In the genomic region with DNA sequence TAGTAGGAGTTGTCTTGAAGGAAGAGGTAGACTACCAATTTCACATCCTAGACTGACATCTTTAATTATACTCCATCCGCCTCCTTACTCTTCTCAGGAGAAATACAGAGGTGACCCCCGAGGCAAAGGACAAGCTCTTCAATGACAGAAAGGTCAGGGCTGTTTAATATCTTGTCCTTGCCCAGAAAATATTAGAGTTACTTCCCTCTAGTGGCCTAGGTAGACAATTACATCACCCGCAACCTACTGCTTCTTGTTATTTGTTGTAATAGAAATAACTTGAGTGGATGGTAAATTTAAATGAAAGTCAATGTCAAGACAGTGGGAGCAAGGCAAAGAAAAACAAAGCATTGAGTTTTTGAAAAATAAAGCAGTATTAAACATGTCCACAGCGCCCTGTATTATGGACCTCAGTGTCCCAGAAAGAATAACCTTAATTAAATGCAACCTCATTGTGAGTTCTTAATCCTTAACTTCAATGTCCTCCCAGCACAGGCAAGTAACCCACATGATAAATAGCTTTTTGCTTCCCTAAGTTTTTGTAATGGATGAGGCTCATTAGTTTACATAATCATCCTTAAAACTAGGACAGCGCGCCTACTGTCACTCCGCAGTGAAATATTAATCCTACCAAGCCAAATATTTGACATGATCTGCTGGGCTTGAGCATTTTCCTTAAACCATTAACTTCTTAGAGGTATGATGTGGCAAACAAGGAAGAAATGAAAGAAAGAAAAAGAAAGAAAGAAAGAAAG, we compare ENCODE assay signal across 11 mouse cellular contexts.
A peak's percentile ranks its signal among the peaks of the same experiment; 100 is the strongest.
DNase-seq lines count a peak whose midpoint lies in the region; ATAC-seq and TF ChIP-seq lines count a peak whose summit lies in the region.
"Had no signal": no experiment of that assay in that cellular context is flagged by ENCODE, and none has a peak within 500 bp of the region (broad histone marks: within the 10 kb centered on the region; RNA-seq: fewer than 3 reads in every experiment).

No protein-coding gene starts in this region.

- no peak overlapping the region for H3K4me3 ChIP-seq in hindbrain, postnatal 0 days (ENCODE audit: low read length)
- H3K4me3 ChIP-seq in hindbrain, embryonic 11.5 days (ENCODE audit: low read depth, low read length) = no peak overlapping the region
- no peak overlapping the region for H3K4me3 ChIP-seq in lung, adult 2 months (replicated peaks; ENCODE audit: extremely low read depth, low read depth, low read length)
- no peak overlapping the region for H3K4me3 ChIP-seq in stomach, postnatal 0 days (ENCODE audit: low read depth, low read length)
- H3K4me3 ChIP-seq in forebrain, embryonic 14.5 days (ENCODE audit: low read depth, low read length) = no peak overlapping the region
- H3K4me3 ChIP-seq: midbrain, embryonic 15.5 days; neural tube, embryonic 13.5 days had no signal

- no peaks in the 10 kb centered on the region for H3K27me3 ChIP-seq in hindbrain, postnatal 0 days (ENCODE audit: insufficient read depth, low read length)
- H3K27me3 ChIP-seq in hindbrain, embryonic 11.5 days (ENCODE audit: control insufficient read depth, insufficient read depth, low read length) = no peaks in the 10 kb centered on the region
- no peaks in the 10 kb centered on the region for H3K27me3 ChIP-seq in Patski
- H3K27me3 ChIP-seq in stomach, postnatal 0 days (ENCODE audit: control insufficient read depth, insufficient read depth, low read length) = no peaks in the 10 kb centered on the region
- H3K27me3 ChIP-seq in forebrain, embryonic 14.5 days (replicated peaks; ENCODE audit: control insufficient read depth, insufficient read depth, low read length) = no peaks in the 10 kb centered on the region
- H3K27me3 ChIP-seq: midbrain, embryonic 15.5 days; neural tube, embryonic 13.5 days had no signal

- no peak overlapping the region for H3K4me2 ChIP-seq in hindbrain, postnatal 0 days (ENCODE audit: low read depth, low read length)
- H3K4me2 ChIP-seq in hindbrain, embryonic 11.5 days (replicated peaks; ENCODE audit: low read depth, low read length) = no peak overlapping the region
- no peak overlapping the region for H3K4me2 ChIP-seq in stomach, postnatal 0 days (replicated peaks; ENCODE audit: low read depth)
- no peak overlapping the region for H3K4me2 ChIP-seq in forebrain, embryonic 14.5 days (ENCODE audit: low read length)
- H3K4me2 ChIP-seq: midbrain, embryonic 15.5 days; neural tube, embryonic 13.5 days had no signal

- 81% methylated on average over 7 of the region's 7 CpGs for WGBS in hindbrain, postnatal 0 days
- WGBS in hindbrain, embryonic 11.5 days = 83% methylated on average over 7 of the region's 7 CpGs
- WGBS in lung, adult 2 months = 86% methylated on average over 7 of the region's 7 CpGs
- 75% methylated on average over 7 of the region's 7 CpGs for WGBS in stomach, postnatal 0 days
- WGBS in forebrain, embryonic 14.5 days = 88% methylated on average over 7 of the region's 7 CpGs

- no peak for TF ChIP-seq POLR2A in lung, adult 2 months (IDR thresholded peaks at IDR 0.05; ENCODE audit: borderline replicate concordance, extremely low read depth, low read depth, low read length)

- CTCF ChIA-PET in Patski (lab: Charles Lee) = interaction anchor here (0.9 to 1.3 kb wide), 3 partner anchors 15 to 153 kb away, joined by 3 read pairs; no protein-coding TSS in a partner anchor

- peak; percentile 18 for DNase-seq in hindbrain, postnatal 0 days (ENCODE audit: low spot score)
- DNase-seq in hindbrain, embryonic 11.5 days (ENCODE audit: low spot score) = no peak
- no peak for DNase-seq in lung, adult 2 months
- no peak for DNase-seq in lung, postnatal 10 days
- no peak for DNase-seq in Patski (ENCODE audit: low read depth, low spot score)
- no peak for DNase-seq in stomach, postnatal 0 days (ENCODE audit: low spot score)
- no peak for DNase-seq in forebrain, embryonic 14.5 days (ENCODE audit: low spot score)
- DNase-seq: cerebellum, postnatal 14 days; thymus, postnatal 25 days had no signal

- no peak for TF ChIP-seq EP300 in stomach, postnatal 0 days (optimal IDR thresholded peaks at IDR 0.05)

- H3K36me3 ChIP-seq in hindbrain, postnatal 0 days (ENCODE audit: insufficient read depth, low read length) = no peaks in the 10 kb centered on the region
- H3K36me3 ChIP-seq in hindbrain, embryonic 11.5 days (ENCODE audit: control insufficient read depth, insufficient read depth, low read length) = no peaks in the 10 kb centered on the region
- H3K36me3 ChIP-seq in stomach, postnatal 0 days (ENCODE audit: control insufficient read depth, insufficient read depth, low read length) = no peaks in the 10 kb centered on the region
- no peaks in the 10 kb centered on the region for H3K36me3 ChIP-seq in forebrain, embryonic 14.5 days (ENCODE audit: control insufficient read depth, insufficient read depth, low read length)
- H3K36me3 ChIP-seq: midbrain, embryonic 15.5 days; neural tube, embryonic 13.5 days had no signal

- POLR2A ChIA-PET in Patski (lab: Charles Lee) = interaction anchor here (0.6 kb wide), 1 partner anchor 86 kb away, joined by 4 read pairs; no protein-coding TSS in a partner anchor

- H3K9ac ChIP-seq in hindbrain, postnatal 0 days (replicated peaks; ENCODE audit: low read length) = no peak overlapping the region
- H3K9ac ChIP-seq in hindbrain, embryonic 11.5 days (ENCODE audit: low read depth, low read length) = no peak overlapping the region
- no peak overlapping the region for H3K9ac ChIP-seq in stomach, postnatal 0 days (ENCODE audit: low read length)
- no peak overlapping the region for H3K9ac ChIP-seq in forebrain, embryonic 14.5 days (ENCODE audit: low read length)
- H3K9ac ChIP-seq: midbrain, embryonic 15.5 days; neural tube, embryonic 13.5 days had no signal

- H3K4me1 ChIP-seq in hindbrain, postnatal 0 days (ENCODE audit: insufficient read depth, low read length) = no peaks in the 10 kb centered on the region
- H3K4me1 ChIP-seq in hindbrain, embryonic 11.5 days (replicated peaks; ENCODE audit: control insufficient read depth, insufficient read depth, low read length) = no peaks in the 10 kb centered on the region
- no peaks in the 10 kb centered on the region for H3K4me1 ChIP-seq in lung, adult 2 months (ENCODE audit: control insufficient read depth, insufficient read depth, low read length)
- no peaks in the 10 kb centered on the region for H3K4me1 ChIP-seq in stomach, postnatal 0 days (replicated peaks; ENCODE audit: control insufficient read depth, insufficient read depth)
- no peaks in the 10 kb centered on the region for H3K4me1 ChIP-seq in forebrain, embryonic 14.5 days (ENCODE audit: control insufficient read depth, insufficient read depth, low read length)
- H3K4me1 ChIP-seq: midbrain, embryonic 15.5 days had no signal

- peak; percentile 52 for TF ChIP-seq CTCF in hindbrain, postnatal 0 days (IDR thresholded peaks at IDR 0.05; ENCODE audit: low read depth)
- peak; percentile 13; the same call in 1 of the 2 replicates for TF ChIP-seq CTCF in lung, adult 2 months (IDR thresholded peaks at IDR 0.05; ENCODE audit: insufficient read depth, low read length)
- peak; percentile 46 for TF ChIP-seq CTCF in Patski (IDR thresholded peaks at IDR 0.05)
- peak; percentile 61 for TF ChIP-seq CTCF in stomach, postnatal 0 days (IDR thresholded peaks at IDR 0.05; ENCODE audit: low read depth)

- H3K9me3 ChIP-seq in hindbrain, postnatal 0 days (ENCODE audit: low read length) = no peaks in the 10 kb centered on the region
- H3K9me3 ChIP-seq in hindbrain, embryonic 11.5 days (ENCODE audit: control insufficient read depth, low read length) = no peaks in the 10 kb centered on the region
- H3K9me3 ChIP-seq in stomach, postnatal 0 days (ENCODE audit: control insufficient read depth, low read length) = no peaks in the 10 kb centered on the region
- no peaks in the 10 kb centered on the region for H3K9me3 ChIP-seq in forebrain, embryonic 14.5 days (replicated peaks; ENCODE audit: control insufficient read depth, low read length)
- H3K9me3 ChIP-seq: midbrain, embryonic 15.5 days; neural tube, embryonic 13.5 days had no signal

- no peak overlapping the region for H3K27ac ChIP-seq in hindbrain, postnatal 0 days
- H3K27ac ChIP-seq in hindbrain, embryonic 11.5 days (ENCODE audit: low read depth, low read length) = no peak overlapping the region
- H3K27ac ChIP-seq in stomach, postnatal 0 days (replicated peaks) = no peak overlapping the region
- H3K27ac ChIP-seq in forebrain, embryonic 14.5 days (ENCODE audit: low read depth, low read length) = no peak overlapping the region
- H3K27ac ChIP-seq: midbrain, embryonic 15.5 days; neural tube, embryonic 13.5 days had no signal

- no peak for ATAC-seq in hindbrain, postnatal 0 days
- ATAC-seq in hindbrain, embryonic 11.5 days (ENCODE audit: low FRiP score) = no peak
- ATAC-seq in Patski = no peak
- no peak for ATAC-seq in stomach, postnatal 0 days (ENCODE audit: low FRiP score, low TSS enrichment)
- ATAC-seq in forebrain, embryonic 14.5 days = no peak
- ATAC-seq: midbrain, embryonic 15.5 days had no signal

- in situ Hi-C loops in Patski (cut with MboI; ENCODE audit: low pct_unique_long_range_greater_than_20kb) = no loop called here
